Mouse (Mus musculus): ENCODE measurements around the gene Zfp143.

DNA sequence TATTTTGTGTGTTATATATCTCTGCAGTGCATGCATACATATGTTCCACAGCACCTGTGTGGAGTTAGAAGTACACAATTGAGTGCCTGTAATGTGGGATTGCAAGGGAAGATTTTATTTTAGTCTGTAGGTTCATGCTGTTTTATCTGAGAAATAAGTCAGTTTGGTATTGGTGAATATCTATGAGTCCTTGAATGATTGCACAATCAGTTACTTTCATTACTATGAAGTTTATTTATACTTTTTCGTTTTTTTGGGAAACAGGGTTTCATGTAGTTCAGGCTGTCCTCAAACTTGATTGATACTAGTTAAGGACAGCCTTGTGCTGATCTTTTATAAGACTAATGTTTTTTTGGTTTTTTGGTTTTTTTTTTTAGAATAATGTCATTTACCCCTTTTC lies 37.5 kb upstream of the Zfp143 start:
- TF ChIP-seq CTCF (IDR thresholded peaks at IDR 0.05; ENCODE audit: low read depth, low read length): no peak
- no peak for TF ChIP-seq POLR2A (IDR thresholded peaks at IDR 0.05; ENCODE audit: extremely low read depth, insufficient read depth, low read length)
